Mouse (Mus musculus): ENCODE measurements around the gene Cmss1. TPM values are rescaled to one million over a fixed set of nuclear protein-coding genes. Genes with fewer than 3 reads are reported as not detected.

The Cmss1 gene
- polyA plus RNA-seq, 1 experiment: 18.8 TPM

DNA sequence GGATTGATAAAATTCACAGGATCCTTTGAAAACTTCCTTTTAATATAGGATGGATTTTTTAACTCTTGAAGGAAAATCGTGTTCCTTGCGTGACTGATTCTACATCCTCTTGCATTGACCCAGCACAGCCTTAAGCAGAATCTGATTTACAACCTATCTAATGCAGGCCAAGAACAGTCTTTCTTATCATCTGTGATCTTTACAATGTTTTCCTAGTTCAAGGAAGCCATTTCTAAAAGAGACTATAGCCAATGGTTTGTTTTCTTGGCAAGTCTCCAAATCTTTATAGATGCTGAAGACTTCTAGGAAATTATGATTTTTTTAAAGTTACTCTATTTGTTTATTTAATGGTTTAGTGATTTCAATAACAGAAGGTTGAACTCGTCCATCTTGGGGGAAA is 234.5 kb downstream of the Cmss1 start:
- 78% methylated on average over 3 of the region's 3 CpGs for WGBS

DNA sequence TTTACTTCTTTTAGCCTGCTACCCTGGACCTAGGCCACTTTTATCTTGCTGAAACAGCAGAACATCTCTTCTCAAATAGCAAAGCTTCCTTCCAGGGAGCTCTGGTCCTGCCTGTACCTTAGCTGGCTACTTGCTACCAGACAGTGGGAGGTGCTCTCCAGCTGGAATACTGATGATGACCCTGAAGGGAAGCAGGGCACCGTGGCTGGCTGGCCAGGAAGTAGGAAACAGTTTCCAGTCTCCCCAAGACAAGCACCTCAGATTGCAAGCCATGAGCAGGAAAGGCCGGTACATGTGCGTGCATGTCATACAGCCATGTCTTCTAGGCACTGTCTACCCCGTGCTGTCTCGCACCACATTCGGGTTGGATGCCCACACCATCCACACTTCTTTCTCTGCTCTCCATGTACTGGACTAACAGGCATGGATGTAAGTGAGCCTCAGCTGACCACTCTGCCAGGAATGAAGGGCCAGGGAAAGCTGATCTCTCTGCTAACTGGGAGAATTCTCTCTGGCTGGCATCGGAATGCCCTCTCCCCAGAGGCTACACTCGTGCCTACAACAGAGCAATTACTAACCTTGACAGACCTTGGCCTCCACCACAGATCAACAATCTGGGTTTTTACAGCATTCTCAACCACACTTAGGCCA is 236.7 kb downstream of the Cmss1 start:
- 87% methylated on average over 8 of the region's 8 CpGs for WGBS
- H3K4me3 ChIP-seq (replicated peaks; ENCODE audit: control insufficient read depth, low read depth, low read length): no peak overlapping the region
- TF ChIP-seq CTCF (IDR thresholded peaks at IDR 0.05; ENCODE audit: control insufficient read depth, insufficient read depth, low read length) (no peak), POLR2A (IDR thresholded peaks at IDR 0.05; ENCODE audit: borderline replicate concordance, control insufficient read depth, low read depth, low read length) (no peak)
- H3K27ac ChIP-seq (ENCODE audit: control insufficient read depth, insufficient read depth, low read depth, low read length, poor library complexity): no peak overlapping the region
- H3K4me1 ChIP-seq (ENCODE audit: control insufficient read depth, insufficient read depth, low read length): no peaks in the 10 kb centered on the region

More for the DNA sequence above, 234.5 kb downstream of the Cmss1 start:
- TF ChIP-seq CTCF (IDR thresholded peaks at IDR 0.05; ENCODE audit: control insufficient read depth, insufficient read depth, low read length) (no peak), POLR2A (IDR thresholded peaks at IDR 0.05; ENCODE audit: borderline replicate concordance, control insufficient read depth, low read depth, low read length) (no peak)
- no peaks in the 10 kb centered on the region for H3K4me1 ChIP-seq (ENCODE audit: control insufficient read depth, insufficient read depth, low read length)
- H3K4me3 ChIP-seq (replicated peaks; ENCODE audit: control insufficient read depth, low read depth, low read length): no peak overlapping the region
- no peak overlapping the region for H3K27ac ChIP-seq (ENCODE audit: control insufficient read depth, insufficient read depth, low read depth, low read length, poor library complexity)

DNA sequence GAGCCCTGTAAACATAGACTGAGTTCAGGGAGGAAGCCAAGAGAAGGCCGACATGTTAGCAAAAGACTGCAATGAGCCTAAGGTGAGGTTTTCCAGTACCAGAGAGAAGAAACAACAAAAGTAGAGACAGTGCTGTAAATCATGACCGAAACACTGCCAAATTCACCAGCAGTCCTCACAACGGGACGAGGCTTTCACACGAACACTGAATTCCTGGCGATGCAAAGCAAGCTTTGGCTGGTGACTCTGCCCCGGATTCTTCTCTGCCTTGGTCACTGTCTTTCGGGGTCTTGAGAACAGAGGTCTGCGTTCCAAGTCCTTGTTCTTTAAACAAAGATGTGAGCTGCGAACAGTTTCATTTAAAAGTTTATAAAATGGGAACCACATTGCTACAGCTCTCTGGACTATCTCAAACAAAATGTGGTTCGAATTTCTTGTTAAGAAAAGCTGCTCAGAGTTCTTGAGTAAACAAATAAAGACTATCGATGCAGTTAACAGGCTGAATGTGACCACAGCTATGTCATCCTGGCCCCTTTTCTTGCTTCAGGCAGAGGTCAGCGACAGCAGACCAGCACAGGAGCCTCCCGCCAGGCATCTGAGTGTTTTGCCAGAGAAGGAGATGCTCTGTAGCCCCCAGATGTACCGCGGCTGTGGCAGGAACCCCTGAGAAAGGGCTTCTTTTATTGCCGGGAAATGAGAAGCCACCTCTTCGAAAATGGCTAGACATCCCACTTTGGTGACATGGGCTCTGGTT is 239.5 kb downstream of the Cmss1 start:
- no peak overlapping the region for H3K4me3 ChIP-seq (replicated peaks; ENCODE audit: control insufficient read depth, low read depth, low read length)
- H3K4me1 ChIP-seq (ENCODE audit: control insufficient read depth, insufficient read depth, low read length): no peaks in the 10 kb centered on the region; the same call in 1 of the 2 replicates
- TF ChIP-seq POLR2A (IDR thresholded peaks at IDR 0.05; ENCODE audit: borderline replicate concordance, control insufficient read depth, low read depth, low read length) (no peak), CTCF (IDR thresholded peaks at IDR 0.05; ENCODE audit: control insufficient read depth, insufficient read depth, low read length) (no peak)
- no peak overlapping the region for H3K27ac ChIP-seq (ENCODE audit: control insufficient read depth, insufficient read depth, low read depth, low read length, poor library complexity)
- WGBS: 81% methylated on average over 18 of the region's 18 CpGs

DNA sequence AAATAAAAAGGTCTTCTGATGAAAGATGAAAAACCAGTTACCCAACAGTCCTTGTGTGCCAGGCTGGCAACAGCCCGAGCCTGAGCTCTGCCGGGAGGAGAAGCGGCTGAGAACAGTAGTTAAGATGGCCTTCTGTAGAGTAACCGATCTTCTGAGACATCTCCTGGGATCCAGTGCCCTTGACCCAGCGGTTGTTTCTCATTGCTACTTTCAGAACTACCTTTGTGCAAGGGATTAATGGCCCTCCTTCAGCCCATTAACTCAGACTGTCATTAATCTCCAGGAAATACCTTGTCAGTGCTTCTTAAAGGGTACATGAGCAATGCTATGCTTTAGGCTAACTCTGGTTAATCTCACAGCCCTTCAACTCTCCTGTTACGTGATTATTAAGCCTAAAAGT is 240.5 kb downstream of the Cmss1 start:
- 86% methylated on average over 6 of the region's 6 CpGs for WGBS
- H3K4me1 ChIP-seq (ENCODE audit: control insufficient read depth, insufficient read depth, low read length): no peaks in the 10 kb centered on the region; the same call in 1 of the 2 replicates
- no peak overlapping the region for H3K27ac ChIP-seq (ENCODE audit: control insufficient read depth, insufficient read depth, low read depth, low read length, poor library complexity)
- no peak overlapping the region for H3K4me3 ChIP-seq (replicated peaks; ENCODE audit: control insufficient read depth, low read depth, low read length)
- no peak for TF ChIP-seq POLR2A (IDR thresholded peaks at IDR 0.05; ENCODE audit: borderline replicate concordance, control insufficient read depth, low read depth, low read length)
- TF ChIP-seq CTCF (IDR thresholded peaks at IDR 0.05; ENCODE audit: control insufficient read depth, insufficient read depth, low read length): no peak

DNA sequence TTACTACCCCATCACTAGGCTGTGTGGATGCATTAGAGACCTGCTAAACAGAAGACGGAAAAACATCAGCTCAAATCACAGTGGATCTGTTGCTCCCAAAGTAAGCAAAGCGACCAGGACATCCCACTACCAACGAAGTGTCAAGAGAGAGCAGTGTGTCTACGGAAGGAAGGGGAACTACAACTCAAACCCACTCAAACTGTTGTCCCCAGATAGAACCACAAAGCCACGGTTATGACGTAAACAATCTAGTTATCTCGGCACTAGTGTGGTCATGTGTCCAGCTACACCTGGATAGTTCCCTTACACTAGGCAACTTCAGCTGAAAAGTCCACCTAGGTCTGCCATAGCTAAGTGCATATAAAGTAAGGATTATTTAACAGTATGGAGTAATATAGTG is 242.2 kb downstream of the Cmss1 start:
- 19% methylated on average over 7 of the region's 7 CpGs for WGBS
- no peak for TF ChIP-seq CTCF (IDR thresholded peaks at IDR 0.05; ENCODE audit: control insufficient read depth, insufficient read depth, low read length)
- no peak for TF ChIP-seq POLR2A (IDR thresholded peaks at IDR 0.05; ENCODE audit: borderline replicate concordance, control insufficient read depth, low read depth, low read length)
- Histone ChIP-seq H3K4me1 (ENCODE audit: control insufficient read depth, insufficient read depth, low read length) (no peaks in the 10 kb centered on the region; the same call in 1 of the 2 replicates), H3K27ac (ENCODE audit: control insufficient read depth, insufficient read depth, low read depth, low read length, poor library complexity) (no peak overlapping the region), H3K4me3 (replicated peaks; ENCODE audit: control insufficient read depth, low read depth, low read length) (no peak overlapping the region)

DNA sequence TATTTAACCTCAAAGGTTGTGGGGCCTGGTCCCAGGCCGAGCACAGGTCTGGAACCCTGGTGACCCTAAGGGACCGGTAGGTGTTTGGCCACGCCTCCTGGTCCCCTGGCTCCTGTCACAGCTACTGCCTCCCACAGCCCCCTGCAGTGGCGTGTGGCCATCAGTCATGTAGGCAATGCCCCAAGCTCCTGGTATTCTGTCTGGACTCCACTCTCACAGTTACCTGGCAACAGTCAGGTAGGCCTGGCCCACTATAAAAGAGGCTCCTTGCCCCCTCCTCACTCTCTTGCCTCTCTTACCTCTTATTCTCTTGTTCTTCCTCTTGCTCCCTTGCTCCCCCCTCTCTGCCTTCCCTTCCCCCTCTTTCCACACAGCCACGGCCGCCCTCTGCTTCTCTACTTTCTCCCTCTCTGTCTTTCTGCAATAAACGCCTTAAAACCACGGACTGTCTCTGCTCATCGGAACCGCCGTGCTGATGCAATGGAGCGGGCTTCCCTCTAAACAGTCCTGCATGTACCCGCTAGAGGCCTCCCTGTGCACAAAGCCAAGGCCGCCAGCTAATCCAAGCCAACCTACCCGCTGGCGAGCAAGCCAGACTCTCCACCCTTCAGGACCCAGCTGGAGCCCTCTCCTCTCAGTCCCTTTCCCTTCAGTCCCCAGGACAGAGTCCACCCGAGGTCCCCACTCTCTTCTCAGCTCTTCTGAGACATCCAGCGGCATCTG is 243.8 kb downstream of the Cmss1 start:
- 54% methylated on average over 18 of the region's 18 CpGs for WGBS
- H3K4me1 ChIP-seq (ENCODE audit: control insufficient read depth, insufficient read depth, low read length): no peaks in the 10 kb centered on the region; the same call in 1 of the 2 replicates
- TF ChIP-seq CTCF (IDR thresholded peaks at IDR 0.05; ENCODE audit: control insufficient read depth, insufficient read depth, low read length) (0 out of 2 replicates have a peak, but pooled peaks have one; percentile 11), POLR2A (IDR thresholded peaks at IDR 0.05; ENCODE audit: borderline replicate concordance, control insufficient read depth, low read depth, low read length) (no peak)
- H3K4me3 ChIP-seq (replicated peaks; ENCODE audit: control insufficient read depth, low read depth, low read length): no peak overlapping the region
- peak overlapping the region; percentile 38; the same call in 1 of the 2 replicates for H3K27ac ChIP-seq (ENCODE audit: control insufficient read depth, insufficient read depth, low read depth, low read length, poor library complexity)

DNA sequence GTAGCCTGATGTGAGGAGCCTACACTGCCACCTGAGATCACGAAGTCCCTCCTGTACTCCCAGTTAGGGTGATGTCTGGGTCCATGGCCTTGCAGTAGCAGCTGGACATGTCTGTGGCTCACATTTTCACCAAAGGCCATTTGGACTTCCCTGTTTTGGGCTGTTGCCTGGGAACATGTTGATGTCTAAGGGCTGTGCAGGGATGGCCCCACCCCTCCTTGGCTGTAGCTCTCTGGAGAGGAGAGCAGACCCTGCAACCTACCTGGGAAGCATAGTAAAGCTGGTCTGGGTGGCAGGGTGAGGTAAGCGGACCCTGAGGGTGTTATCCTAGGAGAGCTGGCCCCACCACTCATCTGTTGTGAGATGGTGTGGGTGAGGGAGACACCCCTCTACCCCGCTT is 245.9 kb downstream of the Cmss1 start:
- no peak for TF ChIP-seq POLR2A (IDR thresholded peaks at IDR 0.05; ENCODE audit: borderline replicate concordance, control insufficient read depth, low read depth, low read length)
- no peak for TF ChIP-seq CTCF (IDR thresholded peaks at IDR 0.05; ENCODE audit: control insufficient read depth, insufficient read depth, low read length)
- Histone ChIP-seq H3K4me1 (ENCODE audit: control insufficient read depth, insufficient read depth, low read length) (no peaks in the 10 kb centered on the region; the same call in 1 of the 2 replicates), H3K4me3 (replicated peaks; ENCODE audit: control insufficient read depth, low read depth, low read length) (no peak overlapping the region), H3K27ac (ENCODE audit: control insufficient read depth, insufficient read depth, low read depth, low read length, poor library complexity) (no peak overlapping the region)
- WGBS: 83% methylated on average over 3 of the region's 3 CpGs

DNA sequence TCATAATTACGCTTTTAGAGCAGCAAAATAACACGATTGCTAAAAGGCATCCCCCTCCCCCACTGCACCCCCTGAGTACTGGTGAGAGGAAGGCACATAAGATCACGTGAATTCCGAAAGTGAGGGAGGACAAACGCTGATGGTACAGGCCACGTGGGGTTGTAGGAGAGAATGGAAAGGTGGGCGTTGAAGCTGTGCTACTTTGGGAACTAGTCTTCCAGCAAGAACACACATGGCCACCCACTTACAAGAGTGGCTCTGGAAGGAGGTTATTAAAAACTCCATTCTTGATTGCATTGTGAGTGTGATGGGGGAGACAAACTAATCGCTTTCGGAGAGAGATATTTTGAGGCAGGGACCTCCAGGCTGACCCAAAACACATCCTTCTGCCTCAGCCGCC is 247.4 kb downstream of the Cmss1 start:
- no peak for TF ChIP-seq POLR2A (IDR thresholded peaks at IDR 0.05; ENCODE audit: borderline replicate concordance, control insufficient read depth, low read depth, low read length)
- TF ChIP-seq CTCF (IDR thresholded peaks at IDR 0.05; ENCODE audit: control insufficient read depth, insufficient read depth, low read length): no peak

More for the DNA sequence above, 247.4 kb downstream of the Cmss1 start:
- Histone ChIP-seq H3K27ac (ENCODE audit: control insufficient read depth, insufficient read depth, low read depth, low read length, poor library complexity) (no peak overlapping the region), H3K4me3 (replicated peaks; ENCODE audit: control insufficient read depth, low read depth, low read length) (no peak overlapping the region), H3K4me1 (ENCODE audit: control insufficient read depth, insufficient read depth, low read length) (no peaks in the 10 kb centered on the region; the same call in 1 of the 2 replicates)
- WGBS: 82% methylated on average over 10 of the region's 10 CpGs

Data from bone marrow, adult 2 months (tissue).